Mouse (Mus musculus): Measurements from ENCODE around the gene Rbfox2. TPM values are rescaled to one million over a fixed set of nuclear protein-coding genes. Genes with fewer than 3 reads are reported as not detected.
A peak's percentile ranks its signal among the peaks of the same experiment; 100 is the strongest.

The Rbfox2 gene
- total RNA-seq, 1 experiment from 2014 or later = 51.4 TPM

GRCm38 (mm10) chr15:77186096-77186495 is 120.7 kb downstream of the Rbfox2 start:
- no peak for DNase-seq

GRCm38 (mm10) chr15:77185614-77186013 is 121.2 kb downstream of the Rbfox2 start:
- peak; percentile 65 for DNase-seq

GRCm38 (mm10) chr15:77182800-77183199 is 124.0 kb downstream of the Rbfox2 start:
- peak; percentile 62 for DNase-seq

GRCm38 (mm10) chr15:77174018-77174417 is 132.8 kb downstream of the Rbfox2 start:
- no peak for DNase-seq

- DNase-seq = no peak
These were observed 134.4 kb downstream of the Rbfox2 start for GRCm38 (mm10) chr15:77172414-77172813.

GRCm38 (mm10) chr15:77168781-77169180 is 138.0 kb downstream of the Rbfox2 start:
- no peak for DNase-seq

GRCm38 (mm10) chr15:77166225-77166732 is 140.5 kb downstream of the Rbfox2 start:
- DNase-seq = no peak

- DNase-seq = no peak
These were observed 143.5 kb downstream of the Rbfox2 start for GRCm38 (mm10) chr15:77163336-77163735.

DNA sequence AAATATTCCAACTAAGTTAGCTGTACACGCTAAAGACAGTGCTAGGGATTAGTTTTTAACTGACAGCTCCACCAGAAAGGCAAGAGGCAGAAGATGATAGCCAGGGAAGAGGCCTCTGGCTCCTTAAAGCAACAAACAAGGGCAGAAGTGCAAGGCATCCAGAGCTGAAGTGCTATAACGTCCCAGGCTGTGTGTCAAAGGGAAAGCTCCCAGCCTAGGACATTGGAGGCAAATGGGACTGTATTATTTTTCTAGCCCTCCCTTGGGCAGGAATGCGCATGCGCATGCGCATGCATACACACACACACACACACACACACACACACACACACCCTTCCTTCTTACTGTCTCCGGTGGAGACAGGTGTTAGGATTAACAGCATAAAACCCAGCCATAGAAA is 143.9 kb downstream of the Rbfox2 start:
- no peak for DNase-seq

DNA sequence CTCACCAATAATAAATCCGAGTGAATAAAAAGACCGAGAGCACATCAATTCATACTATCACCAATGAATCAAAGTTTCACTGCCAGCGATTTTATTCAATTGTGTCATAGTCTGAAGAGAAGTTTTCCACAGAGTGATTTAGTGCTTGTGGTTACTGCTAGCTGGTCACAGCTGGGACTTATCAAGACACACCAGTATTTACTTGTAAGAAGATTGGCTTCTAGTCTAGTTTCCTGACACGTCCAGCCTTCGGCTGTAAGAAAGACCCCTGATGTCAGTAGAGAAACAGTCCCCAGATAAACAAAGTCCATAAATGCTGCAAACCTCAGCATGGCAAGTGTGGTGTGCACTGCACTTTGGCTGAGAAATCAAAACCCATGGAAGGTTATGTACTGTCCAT is 145.4 kb downstream of the Rbfox2 start:
- no peak for DNase-seq

DNA sequence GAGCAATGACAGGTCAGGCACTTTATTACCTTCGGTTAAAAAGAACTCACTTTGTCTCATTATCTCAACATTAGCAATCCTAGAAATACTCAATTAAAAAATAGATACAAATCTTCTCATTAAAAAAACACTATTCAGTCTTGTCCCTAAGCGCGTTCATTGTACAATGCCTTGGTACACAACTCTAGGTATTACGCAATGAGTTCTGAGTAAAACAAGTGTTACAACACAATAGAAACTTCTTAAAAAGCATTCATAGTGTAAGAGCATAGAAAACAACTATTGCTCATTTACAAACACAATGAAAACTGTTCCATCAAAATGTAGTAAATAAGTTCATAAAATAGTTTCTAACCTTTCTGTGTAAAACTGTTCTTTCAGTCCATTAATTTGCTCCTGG is 146.0 kb downstream of the Rbfox2 start:
- no peak for DNase-seq

GRCm38 (mm10) chr15:77156525-77156924 is 150.3 kb downstream of the Rbfox2 start:
- DNase-seq = peak; percentile 35

DNA sequence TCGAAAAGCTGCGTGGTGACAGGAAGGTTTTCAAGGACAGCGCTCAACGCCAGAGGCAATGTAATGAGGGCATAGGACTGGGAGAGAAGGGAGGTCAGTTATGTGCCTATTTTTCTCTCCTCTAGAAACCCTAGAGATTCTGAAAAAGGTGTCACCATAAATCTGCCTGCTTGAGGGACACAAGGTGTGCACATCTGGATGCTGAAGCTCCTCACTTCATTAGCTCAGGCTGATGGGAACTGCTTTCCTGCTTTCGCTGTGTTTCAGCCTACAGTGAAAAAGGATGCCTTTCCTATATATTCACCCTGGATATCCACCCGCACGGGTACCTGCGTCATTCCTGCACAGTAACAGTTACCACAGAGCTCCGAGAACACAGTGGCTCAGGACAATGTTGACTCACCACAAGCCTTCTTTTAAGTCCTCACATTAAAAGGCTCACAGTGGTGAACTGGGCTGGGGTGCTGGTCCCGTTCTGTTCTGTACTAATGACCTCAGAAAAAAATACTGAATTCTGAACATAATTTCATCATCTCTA is 152.5 kb downstream of the Rbfox2 start:
- no peak for DNase-seq

- peak; percentile 92 for DNase-seq
These were observed 153.2 kb downstream of the Rbfox2 start for GRCm38 (mm10) chr15:77153625-77154024.

GRCm38 (mm10) chr15:77153088-77153546 is 153.7 kb downstream of the Rbfox2 start:
- DNase-seq = peak; percentile 34

GRCm38 (mm10) chr15:77152336-77153087 is 154.3 kb downstream of the Rbfox2 start:
- DNase-seq = peak; percentile 36

DNA sequence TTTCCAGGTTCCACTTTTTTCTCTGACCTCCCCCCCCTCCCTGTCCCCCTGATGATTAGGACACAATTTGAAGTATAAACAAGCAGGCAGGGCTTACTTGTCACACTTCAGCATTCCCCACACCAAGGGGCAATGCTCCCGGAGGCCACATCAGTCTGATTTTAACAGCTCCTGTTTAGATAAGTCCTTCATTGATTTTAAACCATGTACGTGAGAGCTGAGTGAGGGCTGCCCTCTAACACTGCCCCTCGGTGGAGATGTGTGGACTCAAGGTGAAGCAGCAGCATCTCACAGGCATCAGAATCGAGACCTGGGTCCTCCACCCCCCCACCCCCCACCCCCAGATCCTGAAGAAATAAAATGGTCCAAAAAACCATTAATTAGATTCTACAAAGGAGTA is 155.0 kb downstream of the Rbfox2 start:
- DNase-seq = no peak

DNA sequence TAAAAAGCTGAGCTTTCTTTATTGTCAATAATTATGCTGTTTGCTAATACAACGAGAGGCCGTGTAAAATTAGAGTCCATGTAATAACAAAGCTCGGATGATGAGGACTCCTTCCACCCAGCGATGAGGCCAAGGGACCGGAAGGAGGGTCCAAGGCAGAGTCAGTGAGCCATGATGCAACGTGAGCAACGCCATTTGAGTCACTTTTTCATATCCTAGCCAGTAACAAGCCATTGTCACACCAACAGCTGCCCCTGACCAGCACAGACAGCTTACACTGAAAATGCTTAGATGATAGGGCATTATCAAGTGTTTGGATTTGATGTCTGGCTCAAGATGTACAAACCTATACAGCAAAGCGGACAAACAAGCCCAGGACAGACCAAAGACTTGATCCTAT is 155.6 kb downstream of the Rbfox2 start:
- DNase-seq = no peak

DNA sequence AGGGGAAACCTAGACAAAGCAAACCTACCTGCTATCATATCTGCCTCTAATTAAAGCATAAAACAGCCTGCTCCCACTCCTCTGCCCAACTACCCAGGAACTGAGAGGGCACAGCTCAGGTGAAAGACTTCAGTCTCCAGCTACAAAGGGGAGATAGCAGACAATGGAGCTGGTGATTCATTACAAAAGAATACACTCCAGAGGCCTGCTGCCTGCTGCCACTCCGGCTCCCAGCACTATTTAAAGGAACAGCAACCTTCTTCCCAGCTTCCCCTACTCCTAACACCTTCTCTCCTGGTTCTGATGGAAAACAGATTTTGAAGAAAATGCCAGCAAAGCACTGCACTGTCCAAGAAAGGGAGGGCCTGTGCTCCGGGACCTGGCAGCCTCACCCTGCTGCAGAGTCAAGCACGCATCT is 156.4 kb downstream of the Rbfox2 start:
- DNase-seq = peak; percentile 48

GRCm38 (mm10) chr15:77150000-77150399 is 156.8 kb downstream of the Rbfox2 start:
- DNase-seq = no peak

DNA sequence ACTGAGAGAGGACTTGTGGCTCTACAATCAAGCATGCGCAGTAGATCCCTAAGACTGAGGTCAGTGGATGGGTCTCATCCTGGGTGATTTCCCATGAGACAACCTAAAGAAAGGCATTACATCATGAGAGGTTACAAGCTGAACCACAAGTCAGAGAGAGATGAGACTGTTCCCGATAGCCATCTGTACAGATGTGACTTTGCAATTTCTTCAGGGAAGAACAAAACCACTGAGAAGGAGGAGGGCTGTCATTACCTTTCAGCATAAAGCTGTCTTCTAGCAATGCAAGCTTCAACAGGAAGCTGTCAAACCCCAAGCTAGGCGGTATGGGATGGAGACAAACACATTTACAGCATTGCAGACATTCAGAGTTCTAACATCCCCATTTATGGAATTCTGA is 157.3 kb downstream of the Rbfox2 start:
- DNase-seq = no peak

- DNase-seq = no peak
These were observed 159.9 kb downstream of the Rbfox2 start for GRCm38 (mm10) chr15:77146942-77147341.

- DNase-seq = no peak
These were observed 161.8 kb downstream of the Rbfox2 start for GRCm38 (mm10) chr15:77144960-77145359.

GRCm38 (mm10) chr15:77142787-77143186 is 164.0 kb downstream of the Rbfox2 start:
- DNase-seq = no peak
